Mouse (Mus musculus) CH12.LX (cell line): ENCODE measurements at regions not wholly inside any gene's neighbourhood (a gene's known extent, or its start where the extent isn't known, plus 50 kb on each side); places are given as distances from the start of the nearest gene placed in this dataset.

Source experiments
- BHLHE40 ChIP-seq: IDR thresholded peaks from 2 replicates; pipeline ENCODE4 v1.6.1; 2011; ENCODE audit warnings: mild to moderate bottlenecking, low read depth, low read length, improper control_type of control experiment
- CTCF ChIP-seq, 2 experiments: IDR thresholded peaks in 1 of 2; conservative IDR thresholded peaks in 1 of 2; 2 replicates each; pipeline ENCODE4 v1.5.1; 2011 to 2012; ENCODE audit warnings: low read depth in 2 of 2, low read length in 2 of 2, improper control_type of control experiment in 1 of 2, inconsistent platforms in 1 of 2, mild to moderate bottlenecking in 1 of 2, moderate library complexity in 1 of 2
- ETS1 ChIP-seq: conservative IDR thresholded peaks from 2 replicates; pipeline ENCODE4 v1.6.1; 2012; ENCODE audit warnings: low read depth, mild to moderate bottlenecking, inconsistent platforms, low read length, improper control_type of control experiment, moderate library complexity
- NELFE ChIP-seq: IDR thresholded peaks from 2 replicates; pipeline ENCODE4 v1.6.1; 2011; ENCODE audit warnings: low read depth, low read length, improper control_type of control experiment
- POLR2A ChIP-seq: IDR thresholded peaks from 2 replicates; pipeline ENCODE4 v1.6.1; 2011; ENCODE audit warnings: low read depth, mild to moderate bottlenecking, improper control_type of control experiment, low read length
- POLR2AphosphoS2 ChIP-seq: IDR thresholded peaks from 2 replicates; pipeline ENCODE4 v1.6.1; 2011; ENCODE audit warnings: low read depth, low read length, improper control_type of control experiment
- RAD21 ChIP-seq: IDR thresholded peaks from 2 replicates; pipeline ENCODE4 v1.6.1; 2011; ENCODE audit warnings: low read depth, mild to moderate bottlenecking, low read length, improper control_type of control experiment, moderate library complexity
- TBP ChIP-seq: conservative IDR thresholded peaks from 2 replicates; pipeline ENCODE4 v1.6.1; 2011; ENCODE audit warnings: low read depth, low read length, improper control_type of control experiment
- ZKSCAN1 ChIP-seq: IDR thresholded peaks from 2 replicates; pipeline ENCODE4 v1.6.1; 2012; ENCODE audit warnings: low read depth, inconsistent platforms, low read length, improper control_type of control experiment, borderline replicate concordance

- TF ChIP-seq POLR2A (no peak), CTCF (conservative IDR thresholded peaks at IDR 0.05 in 1 of 2, IDR thresholded peaks at IDR 0.05 in 1 of 2; ENCODE audit: low read depth in 2 of 2, low read length in 2 of 2) (no peak), RAD21 (no peak), ZKSCAN1 (no peak), POLR2AphosphoS2 (no peak), ETS1 (no peak), NELFE (no peak), TBP (no peak), BHLHE40 (no peak)
These were observed 88.6 kb upstream of the Tbl1x start for GRCm38 (mm10) chrX:77422206-77422605.
